In the genomic region with DNA sequence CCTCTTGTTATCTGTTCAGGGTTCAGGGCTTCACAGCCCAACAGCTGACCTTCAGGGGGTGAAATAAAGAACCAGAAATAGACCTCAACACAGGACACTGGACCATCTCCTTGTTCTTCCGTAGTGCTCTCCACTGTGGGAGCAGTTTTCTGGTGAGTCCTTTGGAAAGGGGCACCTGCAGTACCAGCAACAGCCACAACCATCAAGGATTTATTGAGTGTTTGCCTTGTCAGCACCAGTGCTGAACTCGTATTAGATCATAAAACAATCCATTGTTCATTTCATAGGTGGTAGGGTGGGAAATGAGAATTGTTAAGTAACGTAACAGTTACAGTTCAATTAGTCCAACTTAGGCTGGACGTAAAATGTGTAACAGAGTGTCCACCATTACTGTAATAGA, we compare ENCODE assay signal across 20 mouse cellular contexts.
DNase-seq lines count a peak whose midpoint lies in the region; ATAC-seq and TF ChIP-seq lines count a peak whose summit lies in the region.
"Had no signal": no experiment of that assay in that cellular context is flagged by ENCODE, and none has a peak within 500 bp of the region (broad histone marks: within the 10 kb centered on the region; RNA-seq: fewer than 3 reads in every experiment).

No protein-coding gene starts in this region.

- H3K79me2 ChIP-seq in heart, adult 2 months (replicated peaks; ENCODE audit: control insufficient read depth, insufficient read depth, low read length), result no peaks in the 10 kb centered on the region

- H3K27me3 ChIP-seq in heart, adult 2 months (ENCODE audit: control insufficient read depth, insufficient read depth, low read length), result no peaks in the 10 kb centered on the region
- H3K27me3 ChIP-seq in lung, embryonic 14.5 days (ENCODE audit: insufficient read depth, low read length), result no peaks in the 10 kb centered on the region
- H3K27me3 ChIP-seq in limb, embryonic 11.5 days (ENCODE audit: control insufficient read depth, insufficient read depth, low read length), result no peaks in the 10 kb centered on the region
- H3K27me3 ChIP-seq: forebrain, embryonic 12.5 days; limb, embryonic 15.5 days; liver, embryonic 15.5 days; neural tube, embryonic 12.5 days had no signal

- H3K4me1 ChIP-seq in heart, adult 2 months (ENCODE audit: control insufficient read depth, insufficient read depth, low read length), result no peaks in the 10 kb centered on the region; the same call in 1 of the 2 replicates
- no peaks in the 10 kb centered on the region for H3K4me1 ChIP-seq in lung, embryonic 14.5 days (ENCODE audit: insufficient read depth)
- no peaks in the 10 kb centered on the region for H3K4me1 ChIP-seq in limb, embryonic 11.5 days (ENCODE audit: control insufficient read depth, insufficient read depth, low read length)
- H3K4me1 ChIP-seq: forebrain, embryonic 12.5 days; limb, embryonic 15.5 days; liver, embryonic 15.5 days; midbrain, embryonic 10.5 days; neural tube, embryonic 12.5 days had no signal

- intact Hi-C loops in heart, adult 2 months (cut with DNase I), result no loop called here

- DNase-seq in heart, adult 2 months, result no peak
- DNase-seq in heart, adult 18-20 months, result no peak
- peak; percentile 19 for DNase-seq in lung, embryonic 14.5 days
- no peak for DNase-seq in lung, postnatal 10 days
- peak; percentile 4 for DNase-seq in ZHBTc4 (ENCODE audit: low read depth, low spot score)
- peak; percentile 60 for DNase-seq in limb, embryonic 11.5 days (ENCODE audit: low spot score)
- no peak for DNase-seq in kidney, postnatal 4 days
- DNase-seq: adrenal gland, postnatal 36 days; cerebellum, adult 2 months; heart, postnatal 4 days; kidney, adult 8-10 months; kidney, postnatal 36 days; lung, postnatal 36 days; thymus, postnatal 14 days had no signal

- no peak overlapping the region for H3K27ac ChIP-seq in heart, adult 2 months
- no peak overlapping the region for H3K27ac ChIP-seq in lung, embryonic 14.5 days (ENCODE audit: low read depth)
- no peak overlapping the region for H3K27ac ChIP-seq in limb, embryonic 11.5 days (replicated peaks; ENCODE audit: low read depth, low read length)
- H3K27ac ChIP-seq: forebrain, embryonic 12.5 days; limb, embryonic 15.5 days; liver, embryonic 15.5 days; midbrain, embryonic 10.5 days; neural tube, embryonic 12.5 days had no signal

- H3K9ac ChIP-seq in heart, adult 2 months (ENCODE audit: low read depth, low read length), result no peak overlapping the region
- no peak overlapping the region for H3K9ac ChIP-seq in lung, embryonic 14.5 days
- H3K9ac ChIP-seq in limb, embryonic 11.5 days (ENCODE audit: low read length), result no peak overlapping the region
- H3K9ac ChIP-seq: forebrain, embryonic 12.5 days; limb, embryonic 15.5 days; liver, embryonic 15.5 days; neural tube, embryonic 12.5 days had no signal

- WGBS in heart, adult 2 months, result 81% methylated on average over 4 of the region's 4 CpGs
- WGBS in lung, embryonic 14.5 days, result 55% methylated on average over 4 of the region's 4 CpGs
- WGBS in limb, embryonic 11.5 days, result 56% methylated on average over 4 of the region's 4 CpGs

- TF ChIP-seq CTCF in heart, adult 2 months (IDR thresholded peaks at IDR 0.05), result peak; percentile 32
- TF ChIP-seq CTCF in lung, embryonic 14.5 days (IDR thresholded peaks at IDR 0.05; ENCODE audit: low read depth), result peak; percentile 51

- no peak overlapping the region for H3K4me3 ChIP-seq in heart, adult 2 months
- no peak overlapping the region for H3K4me3 ChIP-seq in lung, embryonic 14.5 days (ENCODE audit: low read depth, low read length)
- no peak overlapping the region for H3K4me3 ChIP-seq in limb, embryonic 11.5 days (ENCODE audit: low read depth, low read length)
- H3K4me3 ChIP-seq: forebrain, embryonic 12.5 days; limb, embryonic 15.5 days; liver, embryonic 15.5 days; midbrain, embryonic 10.5 days; neural tube, embryonic 12.5 days had no signal

- no peaks in the 10 kb centered on the region for H3K36me3 ChIP-seq in heart, adult 2 months (ENCODE audit: control insufficient read depth, insufficient read depth, low read length)
- H3K36me3 ChIP-seq in lung, embryonic 14.5 days (ENCODE audit: insufficient read depth), result no peaks in the 10 kb centered on the region
- H3K36me3 ChIP-seq in limb, embryonic 11.5 days (ENCODE audit: control insufficient read depth, insufficient read depth, low read length), result no peaks in the 10 kb centered on the region
- H3K36me3 ChIP-seq: forebrain, embryonic 12.5 days; limb, embryonic 15.5 days; liver, embryonic 15.5 days; midbrain, embryonic 10.5 days; neural tube, embryonic 12.5 days had no signal

- no peaks in the 10 kb centered on the region for H3K9me3 ChIP-seq in lung, embryonic 14.5 days (ENCODE audit: low read depth, low read length)
- no peaks in the 10 kb centered on the region for H3K9me3 ChIP-seq in limb, embryonic 11.5 days (ENCODE audit: control insufficient read depth, low read length)
- H3K9me3 ChIP-seq: forebrain, embryonic 12.5 days; limb, embryonic 15.5 days; liver, embryonic 15.5 days; midbrain, embryonic 10.5 days; neural tube, embryonic 12.5 days had no signal

- no peak for TF ChIP-seq POLR2A in heart, adult 2 months (IDR thresholded peaks at IDR 0.05; ENCODE audit: insufficient read depth, low read depth, low read length)

- no peak for ATAC-seq in lung, embryonic 14.5 days (ENCODE audit: insufficient read depth)
- ATAC-seq in limb, embryonic 11.5 days (ENCODE audit: insufficient number of reproducible peaks, low FRiP score, low TSS enrichment, low read depth), result 0 out of 2 replicates have a peak, but pooled peaks have one; percentile 39
- no peak for ATAC-seq in megakaryocyte progenitor cell, adult 5-6 weeks (replicated peaks; ENCODE audit: poor library complexity)

- H3K4me2 ChIP-seq in lung, embryonic 14.5 days, result no peak overlapping the region
- H3K4me2 ChIP-seq in limb, embryonic 11.5 days (ENCODE audit: low read depth, severe bottlenecking), result no peak overlapping the region
- H3K4me2 ChIP-seq: forebrain, embryonic 12.5 days; limb, embryonic 15.5 days; liver, embryonic 15.5 days; neural tube, embryonic 12.5 days had no signal

- TF ChIP-seq EP300 in heart, adult 2 months (IDR thresholded peaks at IDR 0.05; ENCODE audit: insufficient read depth, low read depth, low read length), result no peak

Comparison
In these comparisons a context has a peak if more than half of its experiments do, and no peak if none do; other contexts are left out.
1. DNase-seq: peak in lung, embryonic 14.5 days (single experiment), ZHBTc4 (single experiment) and limb, embryonic 11.5 days (single experiment); none in heart, adult 2 months (0 of 2), heart, adult 18-20 months (0 of 2), lung, postnatal 10 days (single experiment) and kidney, postnatal 4 days (0 of 2).